ENCODE assay signal across 10 mouse cellular contexts in genomic region chr8:49035519-49035918, GRCm38 (mm10).
DNase-seq lines count a peak whose midpoint lies in the region; ATAC-seq lines count a peak whose summit lies in the region.
"Had no signal": no experiment of that assay in that cellular context is flagged by ENCODE, and none has a peak within 500 bp of the region (broad histone marks: within the 10 kb centered on the region; RNA-seq: fewer than 3 reads in every experiment).

No protein-coding gene starts in this region.

- no peak overlapping the region for H3K9ac ChIP-seq in limb, embryonic 11.5 days (ENCODE audit: low read length)
- H3K9ac ChIP-seq: embryonic facial prominence, embryonic 13.5 days; liver, embryonic 14.5 days had no signal

- H3K4me1 ChIP-seq in limb, embryonic 11.5 days (ENCODE audit: control insufficient read depth, insufficient read depth, low read length), result no peaks in the 10 kb centered on the region
- H3K4me1 ChIP-seq: embryonic facial prominence, embryonic 13.5 days had no signal

- H3K27me3 ChIP-seq in limb, embryonic 11.5 days (ENCODE audit: control insufficient read depth, insufficient read depth, low read length), result no peaks in the 10 kb centered on the region
- H3K27me3 ChIP-seq: embryonic facial prominence, embryonic 13.5 days had no signal

- H3K9me3 ChIP-seq in limb, embryonic 11.5 days (ENCODE audit: control insufficient read depth, low read length), result no peaks in the 10 kb centered on the region
- H3K9me3 ChIP-seq: embryonic facial prominence, embryonic 13.5 days had no signal

- ATAC-seq in limb, embryonic 11.5 days (ENCODE audit: insufficient number of reproducible peaks, low FRiP score, low TSS enrichment, low read depth), result no peak
- ATAC-seq in monocyte, adult 5-6 weeks (replicated peaks; ENCODE audit: insufficient number of reproducible peaks, low FRiP score, low TSS enrichment, poor library complexity, severe bottlenecking), result no peak

- no peak overlapping the region for H3K4me3 ChIP-seq in limb, embryonic 11.5 days (ENCODE audit: low read depth, low read length)
- H3K4me3 ChIP-seq: embryonic facial prominence, embryonic 13.5 days had no signal

- no peaks in the 10 kb centered on the region for H3K36me3 ChIP-seq in limb, embryonic 11.5 days (ENCODE audit: control insufficient read depth, insufficient read depth, low read length)
- H3K36me3 ChIP-seq: embryonic facial prominence, embryonic 13.5 days had no signal

- 32% methylated on average over 8 of the region's 8 CpGs for WGBS in limb, embryonic 11.5 days

- peak; percentile 22 to 34 for DNase-seq in cerebellum, postnatal 14 days
- no peak for DNase-seq in cerebellum, adult 11-12 months
- DNase-seq in right cerebral cortex, adult 18-20 months, result peak; percentile 20
- no peak for DNase-seq in right cerebral cortex, postnatal 25 days
- DNase-seq in kidney, adult 8-10 months, result peak; percentile 20
- DNase-seq in limb, embryonic 11.5 days (ENCODE audit: low spot score), result peak; percentile 49
- DNase-seq in spleen, postnatal 36 days (ENCODE audit: low spot score in 2 of 2), result no peak

- no peak overlapping the region for H3K27ac ChIP-seq in limb, embryonic 11.5 days (replicated peaks; ENCODE audit: low read depth, low read length)
- H3K27ac ChIP-seq: embryonic facial prominence, embryonic 13.5 days; liver, embryonic 14.5 days had no signal

- no peak overlapping the region for H3K4me2 ChIP-seq in limb, embryonic 11.5 days (ENCODE audit: low read depth, severe bottlenecking)
- H3K4me2 ChIP-seq: embryonic facial prominence, embryonic 13.5 days had no signal

Comparison
In these comparisons a context has a peak if more than half of its experiments do, and no peak if none do; other contexts are left out.
1. DNase-seq: peak in cerebellum, postnatal 14 days (2 of 2), right cerebral cortex, adult 18-20 months (single experiment), kidney, adult 8-10 months (2 of 2) and limb, embryonic 11.5 days (single experiment); none in cerebellum, adult 11-12 months (single experiment), right cerebral cortex, postnatal 25 days (single experiment) and spleen, postnatal 36 days (0 of 2).